Mouse (Mus musculus) bone marrow macrophage, adult 2 months (primary cell): ENCODE measurements around the gene Csrnp3.

ENCODE experiments used
- CTCF ChIP-seq: IDR thresholded peaks from 2 replicates; pipeline ENCODE4 v1.5.1; 2012; ENCODE audit warnings: low read depth, mild to moderate bottlenecking, low read length, moderate library complexity
- POLR2A ChIP-seq: IDR thresholded peaks from 2 replicates; pipeline ENCODE4 v1.6.1; 2012; ENCODE audit warnings: mild to moderate bottlenecking, low read depth, low read length, borderline replicate concordance

GRCm38 (mm10) chr2:65820114-65820769, 25.3 kb upstream of the Csrnp3 start:
- TF ChIP-seq CTCF (no peak), POLR2A (no peak)
